Mouse (Mus musculus) left cerebral cortex, postnatal 25 days (tissue): ENCODE data around the gene Col6a6. TPM values are rescaled to one million over a fixed set of nuclear protein-coding genes. Genes with fewer than 3 reads are reported as not detected.
"Not testable (repeated sequence)": the region's sequence is repeated elsewhere in the genome, so short reads cannot be mapped to it uniquely, and the experiment has no call there.

ENCODE experiments used
- DNase-seq, 2 experiments: peaks; one replicate each; pipeline ENCODE4 v3.0.0; 2022; ENCODE audit warnings: low spot score in 2 of 2, mixed read lengths in 1 of 2
- intact Hi-C: fragments of 180-260 bp; cut with DNase I; formaldehyde crosslinking; loops from one replicate; pipeline ENCODE4 v1.15.1; 2025
- total RNA-seq, 2 experiments: library from RNA; stranded (reverse); gene quantifications; 2 replicates each; pipeline ENCODE4 v1.2.3; 2021

Gene Col6a6
- under 1 TPM; 0.34 TPM for total RNA-seq

GRCm38 (mm10) chr9:105827791-105828385, at the start of gene Col6a6:
Col6a6 (minus strand) TSS chr9:105828160.
- intact Hi-C loops = no loop called here
- DNase-seq = no peak

GRCm38 (mm10) chr9:105876124-105876523, 48.2 kb upstream of the Col6a6 start:
- intact Hi-C loops = no loop called here
- no peak for DNase-seq

- intact Hi-C loops = no loop called here
- no peak for DNase-seq
These were observed 43.7 kb upstream of the Col6a6 start for GRCm38 (mm10) chr9:105871643-105872042.

- intact Hi-C loops = loop anchor here (1.0 to 5.0 kb wide), 3 partner anchors 164 to 360 kb away; no protein-coding TSS in a partner anchor
These were observed 29.8 kb upstream of the Col6a6 start for GRCm38 (mm10) chr9:105857773-105858172.

GRCm38 (mm10) chr9:105852778-105853065, 24.8 kb upstream of the Col6a6 start:
- intact Hi-C loops = no loop called here
- DNase-seq = no peak

More at GRCm38 (mm10) chr9:105857773-105858172, 29.8 kb upstream of the Col6a6 start:
- peak; percentile 63 to 83 for DNase-seq

GRCm38 (mm10) chr9:105852015-105852777, 24.2 kb upstream of the Col6a6 start:
- intact Hi-C loops = no loop called here
- peak in 1 of 2 experiments; percentile 20 for DNase-seq

GRCm38 (mm10) chr9:105851011-105851410, 23.1 kb upstream of the Col6a6 start:
- intact Hi-C loops = no loop called here
- no peak for DNase-seq

GRCm38 (mm10) chr9:105848396-105848795, 20.4 kb upstream of the Col6a6 start:
- intact Hi-C loops = no loop called here
- no peak for DNase-seq

DNA sequence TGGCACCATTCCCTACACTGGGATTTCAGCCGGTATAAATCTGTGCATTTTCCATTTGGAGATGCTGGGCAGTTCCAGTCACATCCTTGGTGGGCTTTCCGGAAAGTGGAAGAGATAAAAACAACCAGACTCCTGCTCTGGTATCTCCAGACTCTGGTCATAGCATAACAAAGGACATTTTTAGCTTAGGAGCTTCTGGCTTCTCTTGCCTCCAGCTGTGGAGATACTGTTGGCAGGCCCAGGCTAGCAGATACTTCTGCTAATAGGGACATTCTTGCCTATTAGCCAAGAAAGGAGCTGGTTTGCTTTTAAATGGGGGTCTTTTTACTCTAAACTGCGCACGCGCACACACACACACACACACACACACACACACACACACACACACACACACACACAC, 19.3 kb upstream of the Col6a6 start:
- intact Hi-C loops = no loop called here
- no peak for DNase-seq

DNA sequence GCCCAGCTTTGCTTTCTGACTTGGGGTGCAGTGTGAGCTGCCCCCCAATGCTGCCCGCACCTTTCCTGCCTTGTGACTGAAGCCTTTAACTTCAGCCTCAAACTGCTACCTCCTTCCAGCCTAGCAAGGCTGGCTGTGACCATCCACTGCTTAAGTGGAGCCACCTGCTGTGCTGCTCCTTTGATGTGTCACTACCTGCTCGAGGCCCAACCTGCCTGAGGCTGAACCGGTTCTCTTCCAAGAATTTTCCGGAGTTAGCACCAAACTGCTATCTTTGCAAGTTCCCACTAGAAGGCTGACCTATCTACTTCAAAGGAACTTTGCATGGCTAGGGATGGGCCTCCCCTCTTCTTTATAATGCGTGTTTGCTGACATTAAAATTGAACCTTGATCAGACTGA, 13.4 kb upstream of the Col6a6 start:
- intact Hi-C loops, DNase-seq: not testable (repeated sequence)

- DNase-seq = no peak
- intact Hi-C loops = no loop called here
These were observed 11.2 kb upstream of the Col6a6 start for GRCm38 (mm10) chr9:105839147-105839515.

DNA sequence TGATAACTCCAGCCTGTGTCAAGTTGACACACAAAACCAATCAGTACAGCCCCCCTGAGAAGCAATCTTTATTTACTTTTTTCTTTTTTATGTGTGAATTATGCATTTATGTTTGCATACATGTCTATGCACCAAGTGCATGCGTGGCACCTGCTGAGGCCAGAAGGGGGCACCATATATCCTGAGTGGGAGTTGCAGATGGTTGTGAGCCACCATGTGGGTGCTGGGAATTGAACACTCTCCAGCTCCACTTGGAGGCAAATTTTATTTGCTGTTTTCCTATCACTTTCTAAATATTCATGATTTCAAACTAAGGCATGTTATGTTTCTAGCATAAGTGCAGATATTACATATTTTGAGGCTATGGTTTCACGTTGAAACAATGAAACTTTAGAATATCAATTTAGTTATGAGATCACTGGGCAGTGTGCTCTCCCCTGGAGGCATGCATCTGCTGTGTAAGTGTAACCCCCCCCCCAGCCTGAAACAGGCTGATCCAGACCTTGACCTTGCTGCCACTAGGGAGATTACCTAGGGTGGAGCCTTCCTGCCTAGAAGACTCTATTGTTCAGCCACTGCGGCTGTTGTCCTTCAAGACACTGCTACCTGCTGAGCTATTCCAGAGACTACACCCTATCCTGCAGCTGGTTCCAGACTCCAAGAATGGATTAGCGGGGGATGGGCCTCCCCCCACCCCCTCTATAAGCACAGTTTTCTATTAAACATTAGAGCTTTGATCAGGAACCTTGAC, 10.6 kb upstream of the Col6a6 start:
- intact Hi-C loops = no loop called here
- DNase-seq = no peak

- DNase-seq = no peak
- intact Hi-C loops = no loop called here
These were observed 7.6 kb upstream of the Col6a6 start for GRCm38 (mm10) chr9:105835587-105835986.

GRCm38 (mm10) chr9:105834799-105835198, 6.8 kb upstream of the Col6a6 start:
- intact Hi-C loops = no loop called here
- DNase-seq = no peak

DNA sequence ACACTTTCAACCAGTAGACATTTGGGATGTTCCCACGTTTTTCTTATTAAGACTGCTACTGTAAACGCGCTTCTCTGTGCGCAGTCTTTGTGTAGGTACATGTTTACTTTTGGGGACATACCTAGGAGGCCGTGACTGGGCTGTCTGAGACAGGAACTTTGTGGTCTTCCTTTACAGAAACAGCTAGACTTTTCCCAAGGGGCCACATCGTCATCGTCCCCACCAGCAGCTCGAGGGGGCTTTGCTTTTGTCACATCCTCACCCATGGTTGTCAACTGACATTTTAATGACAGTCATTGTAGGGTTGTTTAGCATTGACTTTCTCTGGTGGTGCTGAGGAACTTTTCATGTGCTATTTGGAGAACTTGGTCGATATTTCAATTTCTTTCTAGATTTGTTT, 3.3 kb upstream of the Col6a6 start:
- intact Hi-C loops = no loop called here
- no peak for DNase-seq

GRCm38 (mm10) chr9:105827076-105827647, 798 bp downstream of the Col6a6 start:
- intact Hi-C loops = no loop called here
- no peak for DNase-seq

- intact Hi-C loops = no loop called here
- no peak for DNase-seq
These were observed 7.2 kb downstream of the Col6a6 start for GRCm38 (mm10) chr9:105820711-105821110.

DNA sequence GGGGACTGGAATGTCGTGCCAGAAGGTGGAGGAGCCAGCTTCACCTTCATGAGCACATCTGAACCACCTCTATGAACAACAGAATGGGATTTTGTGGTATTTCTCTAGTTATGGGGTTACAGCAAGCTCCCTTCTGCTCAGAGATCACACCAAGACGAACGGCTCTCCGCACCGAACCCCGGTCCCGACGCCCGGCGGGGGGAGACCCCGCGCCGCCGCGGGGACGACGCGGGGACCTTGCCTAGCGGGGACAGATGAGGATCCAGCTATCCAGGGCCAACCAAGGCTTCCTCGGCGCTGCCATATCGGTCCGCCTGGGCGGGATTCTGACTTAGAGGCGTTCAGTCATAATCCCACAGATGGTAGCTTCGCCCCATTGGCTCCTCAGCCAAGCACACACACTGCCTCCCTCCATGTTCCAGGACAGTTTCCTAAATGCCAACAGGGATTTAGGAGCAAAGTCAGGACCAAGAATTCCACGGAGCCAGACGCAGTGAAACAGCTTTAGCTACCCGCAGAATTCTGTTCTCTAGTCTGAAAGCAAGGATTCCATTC, 8.7 kb downstream of the Col6a6 start:
- no peak for DNase-seq
- intact Hi-C loops = no loop called here

DNA sequence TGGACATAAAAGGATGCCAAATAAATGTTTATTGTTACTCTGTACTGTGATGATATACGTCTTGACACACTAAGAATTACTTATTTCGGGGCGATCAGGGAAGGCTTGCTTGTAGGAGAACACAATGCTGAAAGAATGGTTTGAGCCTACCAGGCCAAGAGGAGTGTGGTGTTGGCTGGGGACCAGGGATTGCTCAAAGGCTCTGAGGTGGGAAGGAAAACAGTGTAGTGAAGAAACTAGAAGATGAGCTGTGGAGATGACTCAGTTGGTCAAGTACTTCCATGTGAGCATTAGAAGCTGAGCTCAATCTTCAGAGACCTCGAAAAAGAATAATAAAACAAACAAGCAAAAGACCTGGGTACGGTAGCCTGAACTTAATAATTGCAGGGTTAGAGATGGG, 13.5 kb downstream of the Col6a6 start:
- DNase-seq = no peak
- intact Hi-C loops = no loop called here

DNA sequence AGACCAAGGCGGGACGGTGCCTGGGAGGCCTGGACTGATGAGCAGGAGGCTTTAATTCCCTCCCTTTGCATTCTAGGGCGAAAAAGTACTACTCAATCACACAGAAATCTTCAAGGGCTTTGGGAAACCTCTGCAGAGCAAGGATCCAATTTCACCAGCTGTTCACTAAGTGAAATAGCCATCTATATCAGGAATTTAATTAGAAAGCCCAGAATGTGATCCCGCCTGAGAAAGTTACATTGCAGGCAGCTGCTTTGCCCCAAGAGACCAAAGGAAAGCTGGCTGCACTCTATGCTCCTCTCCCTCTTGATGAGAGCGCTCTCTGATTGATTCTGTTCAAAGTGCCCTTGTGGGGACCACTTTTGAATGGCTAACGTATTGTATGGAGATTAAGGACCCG, 16.5 kb downstream of the Col6a6 start:
- no peak for DNase-seq
- intact Hi-C loops = no loop called here
